Mouse (Mus musculus) cerebellum, adult 8-10 months (tissue): ENCODE data around the gene Olfr821.
"Not testable (repeated sequence)": the region's sequence is repeated elsewhere in the genome, so short reads cannot be mapped to it uniquely, and the experiment has no call there.

Source experiments
- DNase-seq: peaks from one replicate; pipeline ENCODE4 v3.0.0; 2022

Olfr821 gene

GRCm38 (mm10) chr10:130030048-130030447 is at the start of gene Olfr821:
Gene Olfr821 (plus strand): TSS chr10:130030348.
- DNase-seq: no peak

GRCm38 (mm10) chr10:129981867-129982266 is 48.3 kb upstream of the Olfr821 start:
- not testable (repeated sequence) for DNase-seq

- DNase-seq: not testable (repeated sequence)
Measured at GRCm38 (mm10) chr10:129984962-129985361, 45.2 kb upstream of the Olfr821 start, which contains the start of gene Gm10310. Gene Gm10310 (minus strand): TSS chr10:129985062.

GRCm38 (mm10) chr10:130004104-130004503 is 26.0 kb upstream of the Olfr821 start:
- DNase-seq: not testable (repeated sequence)

- not testable (repeated sequence) for DNase-seq
Measured at GRCm38 (mm10) chr10:130005366-130005765, 24.8 kb upstream of the Olfr821 start.

GRCm38 (mm10) chr10:130012321-130012720 is 17.8 kb upstream of the Olfr821 start, which contains the start of gene Olfr820:
Gene Olfr820 (plus strand): TSS chr10:130012621.
- DNase-seq: no peak

- no peak for DNase-seq
Measured at GRCm38 (mm10) chr10:130037096-130037495, 6.9 kb downstream of the Olfr821 start.

- no peak for DNase-seq
Measured at GRCm38 (mm10) chr10:130070910-130071309, 40.8 kb downstream of the Olfr821 start, which contains the start of gene Olfr822. Gene Olfr822 (plus strand): TSS chr10:130071210.
